Mouse (Mus musculus): ENCODE results near the gene Pld6.

- TF ChIP-seq USF2 (conservative IDR thresholded peaks at IDR 0.05; ENCODE audit: low read depth, low read length): no peak
- TF ChIP-seq NELFE (IDR thresholded peaks at IDR 0.05; ENCODE audit: low read depth, low read length): no peak
- TF ChIP-seq POLR2A (IDR thresholded peaks at IDR 0.05; ENCODE audit: low read depth, low read length): no peak
- no peak for TF ChIP-seq EP300 (IDR thresholded peaks at IDR 0.05; ENCODE audit: low read length)
- TF ChIP-seq NRF1 (IDR thresholded peaks at IDR 0.05; ENCODE audit: low read depth, low read length): no peak
- TF ChIP-seq TCF12 (IDR thresholded peaks at IDR 0.05; ENCODE audit: low read depth, low read length): no peak
- no peak for TF ChIP-seq CTCF (conservative IDR thresholded peaks at IDR 0.05 in 1 of 2, IDR thresholded peaks at IDR 0.05 in 1 of 2; ENCODE audit: low read depth in 2 of 2, low read length in 2 of 2)
- TF ChIP-seq MYC (IDR thresholded peaks at IDR 0.05; ENCODE audit: low read depth, low read length): no peak
- no peak for TF ChIP-seq E2F4 (IDR thresholded peaks at IDR 0.05; ENCODE audit: insufficient replicate concordance, low read depth, low read length)
- no peak for TF ChIP-seq SIN3A (IDR thresholded peaks at IDR 0.05; ENCODE audit: low read length)
These were observed 14.4 kb upstream of the Pld6 start for GRCm38 (mm10) chr11:59801881-59802280.
